Mouse (Mus musculus): ENCODE results near the gene Apbb2. TPM values are rescaled to one million over a fixed set of nuclear protein-coding genes. Genes with fewer than 3 reads are reported as not detected.
A peak's percentile ranks its signal among the peaks of the same experiment; 100 is the strongest.

The Apbb2 gene
- polyA plus RNA-seq, 1 experiment from 2014 or later = 52.6 TPM

GRCm38 (mm10) chr5:66353876-66354275, 264.7 kb downstream of the Apbb2 start:
- Histone ChIP-seq H3K9ac (ENCODE audit: low read length) (no peak overlapping the region), H3K9me3 (ENCODE audit: control insufficient read depth, low read length) (no peaks in the 10 kb centered on the region), H3K27me3 (ENCODE audit: control insufficient read depth, insufficient read depth, low read length) (no peaks in the 10 kb centered on the region), H3K36me3 (ENCODE audit: control insufficient read depth, insufficient read depth, low read length) (no peaks in the 10 kb centered on the region; the same call in 1 of the 2 replicates), H3K4me3 (ENCODE audit: low read depth, low read length) (no peak overlapping the region), H3K4me1 (ENCODE audit: control insufficient read depth, insufficient read depth, low read length) (no peaks in the 10 kb centered on the region), H3K4me2 (ENCODE audit: low read depth) (no peak overlapping the region), H3K27ac (ENCODE audit: low read depth, low read length) (no peak overlapping the region)
- DNase-seq (ENCODE audit: low spot score) (no peak), ATAC-seq (ENCODE audit: insufficient read depth, low FRiP score, low TSS enrichment) (no peak)
- 78% methylated on average over 3 of the region's 3 CpGs for WGBS

- H3K36me3 ChIP-seq (ENCODE audit: control insufficient read depth, insufficient read depth, low read length) = no peaks in the 10 kb centered on the region; the same call in 1 of the 2 replicates
These were observed 266.7 kb downstream of the Apbb2 start for GRCm38 (mm10) chr5:66351836-66352390.

GRCm38 (mm10) chr5:66351064-66351463, 267.5 kb downstream of the Apbb2 start:
- H3K9ac ChIP-seq (ENCODE audit: low read length) = no peak overlapping the region
- no peak overlapping the region for H3K4me3 ChIP-seq (ENCODE audit: low read depth, low read length)
- ATAC-seq (ENCODE audit: insufficient read depth, low FRiP score, low TSS enrichment) (no peak), DNase-seq (ENCODE audit: low spot score) (peak; percentile 28)
- H3K27me3 ChIP-seq (ENCODE audit: control insufficient read depth, insufficient read depth, low read length) = no peaks in the 10 kb centered on the region
- no peaks in the 10 kb centered on the region; the same call in 1 of the 2 replicates for H3K36me3 ChIP-seq (ENCODE audit: control insufficient read depth, insufficient read depth, low read length)
- no peaks in the 10 kb centered on the region for H3K9me3 ChIP-seq (ENCODE audit: control insufficient read depth, low read length)
- no peaks in the 10 kb centered on the region for H3K4me1 ChIP-seq (ENCODE audit: control insufficient read depth, insufficient read depth, low read length)
- no peak overlapping the region for H3K27ac ChIP-seq (ENCODE audit: low read depth, low read length)
- H3K4me2 ChIP-seq (ENCODE audit: low read depth) = no peak overlapping the region
- 63% methylated on average over 12 of the region's 12 CpGs for WGBS

More at GRCm38 (mm10) chr5:66351836-66352390, 266.7 kb downstream of the Apbb2 start:
- ATAC-seq (ENCODE audit: insufficient read depth, low FRiP score, low TSS enrichment) (no peak), DNase-seq (ENCODE audit: low spot score) (no peak)
- Histone ChIP-seq H3K27me3 (ENCODE audit: control insufficient read depth, insufficient read depth, low read length) (no peaks in the 10 kb centered on the region), H3K4me1 (ENCODE audit: control insufficient read depth, insufficient read depth, low read length) (no peaks in the 10 kb centered on the region), H3K4me2 (ENCODE audit: low read depth) (no peak overlapping the region), H3K9me3 (ENCODE audit: control insufficient read depth, low read length) (no peaks in the 10 kb centered on the region), H3K4me3 (ENCODE audit: low read depth, low read length) (no peak overlapping the region), H3K27ac (ENCODE audit: low read depth, low read length) (no peak overlapping the region), H3K9ac (ENCODE audit: low read length) (no peak overlapping the region)
- 86% methylated on average over 7 of the region's 7 CpGs for WGBS

GRCm38 (mm10) chr5:66350611-66351010, 268.0 kb downstream of the Apbb2 start:
- Histone ChIP-seq H3K4me3 (ENCODE audit: low read depth, low read length) (no peak overlapping the region), H3K9ac (ENCODE audit: low read length) (no peak overlapping the region), H3K36me3 (ENCODE audit: control insufficient read depth, insufficient read depth, low read length) (no peaks in the 10 kb centered on the region; the same call in 1 of the 2 replicates), H3K4me1 (ENCODE audit: control insufficient read depth, insufficient read depth, low read length) (no peaks in the 10 kb centered on the region), H3K9me3 (ENCODE audit: control insufficient read depth, low read length) (no peaks in the 10 kb centered on the region), H3K27ac (ENCODE audit: low read depth, low read length) (no peak overlapping the region), H3K4me2 (ENCODE audit: low read depth) (no peak overlapping the region), H3K27me3 (ENCODE audit: control insufficient read depth, insufficient read depth, low read length) (no peaks in the 10 kb centered on the region)
- WGBS = 80% methylated on average over 6 of the region's 6 CpGs
- DNase-seq (ENCODE audit: low spot score) (no peak), ATAC-seq (ENCODE audit: insufficient read depth, low FRiP score, low TSS enrichment) (no peak)

GRCm38 (mm10) chr5:66348421-66348820, 270.2 kb downstream of the Apbb2 start:
- H3K4me1 ChIP-seq (ENCODE audit: control insufficient read depth, insufficient read depth, low read length) = no peaks in the 10 kb centered on the region
- H3K9me3 ChIP-seq (ENCODE audit: control insufficient read depth, low read length) = no peaks in the 10 kb centered on the region
- no peaks in the 10 kb centered on the region for H3K36me3 ChIP-seq (ENCODE audit: control insufficient read depth, insufficient read depth, low read length)
- H3K4me2 ChIP-seq (ENCODE audit: low read depth) = no peak overlapping the region
- no peaks in the 10 kb centered on the region for H3K27me3 ChIP-seq (ENCODE audit: control insufficient read depth, insufficient read depth, low read length)
- no peak overlapping the region for H3K27ac ChIP-seq (ENCODE audit: low read depth, low read length)
- DNase-seq (ENCODE audit: low spot score) (no peak), ATAC-seq (ENCODE audit: insufficient read depth, low FRiP score, low TSS enrichment) (no peak)
- 79% methylated on average over 6 of the region's 6 CpGs for WGBS
- H3K9ac ChIP-seq (ENCODE audit: low read length) = no peak overlapping the region
- no peak overlapping the region for H3K4me3 ChIP-seq (ENCODE audit: low read depth, low read length)

- Histone ChIP-seq H3K27ac (ENCODE audit: low read depth, low read length) (no peak overlapping the region), H3K27me3 (ENCODE audit: control insufficient read depth, insufficient read depth, low read length) (no peaks in the 10 kb centered on the region), H3K9me3 (ENCODE audit: control insufficient read depth, low read length) (no peaks in the 10 kb centered on the region), H3K4me2 (ENCODE audit: low read depth) (no peak overlapping the region), H3K4me3 (ENCODE audit: low read depth, low read length) (no peak overlapping the region), H3K4me1 (ENCODE audit: control insufficient read depth, insufficient read depth, low read length) (no peaks in the 10 kb centered on the region), H3K36me3 (ENCODE audit: control insufficient read depth, insufficient read depth, low read length) (no peaks in the 10 kb centered on the region), H3K9ac (ENCODE audit: low read length) (no peak overlapping the region)
- DNase-seq (ENCODE audit: low spot score) (no peak), ATAC-seq (ENCODE audit: insufficient read depth, low FRiP score, low TSS enrichment) (no peak)
- WGBS = 93% methylated on average over 6 of the region's 6 CpGs
These were observed 271.8 kb downstream of the Apbb2 start for GRCm38 (mm10) chr5:66346756-66347155.

GRCm38 (mm10) chr5:66345140-66345539, 273.4 kb downstream of the Apbb2 start:
- Histone ChIP-seq H3K4me1 (ENCODE audit: control insufficient read depth, insufficient read depth, low read length) (peaks cover 5% of the 10 kb centered on the region), H3K4me3 (ENCODE audit: low read depth, low read length) (no peak overlapping the region), H3K36me3 (ENCODE audit: control insufficient read depth, insufficient read depth, low read length) (no peaks in the 10 kb centered on the region), H3K27me3 (ENCODE audit: control insufficient read depth, insufficient read depth, low read length) (no peaks in the 10 kb centered on the region), H3K27ac (ENCODE audit: low read depth, low read length) (no peak overlapping the region), H3K4me2 (ENCODE audit: low read depth) (no peak overlapping the region), H3K9ac (ENCODE audit: low read length) (no peak overlapping the region), H3K9me3 (ENCODE audit: control insufficient read depth, low read length) (no peaks in the 10 kb centered on the region)
- WGBS = 44% methylated on average over 3 of the region's 3 CpGs
- no peak for DNase-seq (ENCODE audit: low spot score)
- ATAC-seq (ENCODE audit: insufficient read depth, low FRiP score, low TSS enrichment) = 0 out of 2 replicates have a peak, but pooled peaks have one; percentile 31

- no peak overlapping the region for H3K4me3 ChIP-seq (ENCODE audit: low read depth, low read length)
- no peaks in the 10 kb centered on the region for H3K36me3 ChIP-seq (ENCODE audit: control insufficient read depth, insufficient read depth, low read length)
- WGBS = 84% methylated on average over 2 of the region's 2 CpGs
- H3K9me3 ChIP-seq (ENCODE audit: control insufficient read depth, low read length) = no peaks in the 10 kb centered on the region
- H3K4me2 ChIP-seq (ENCODE audit: low read depth) = no peak overlapping the region
- H3K9ac ChIP-seq (ENCODE audit: low read length) = no peak overlapping the region
- H3K27me3 ChIP-seq (ENCODE audit: control insufficient read depth, insufficient read depth, low read length) = no peaks in the 10 kb centered on the region
- ATAC-seq (ENCODE audit: insufficient read depth, low FRiP score, low TSS enrichment) = no peak
- DNase-seq (ENCODE audit: low spot score) = no peak
- peaks cover 5% of the 10 kb centered on the region for H3K4me1 ChIP-seq (ENCODE audit: control insufficient read depth, insufficient read depth, low read length)
- no peak overlapping the region for H3K27ac ChIP-seq (ENCODE audit: low read depth, low read length)
These were observed 274.4 kb downstream of the Apbb2 start for GRCm38 (mm10) chr5:66344182-66344581.

- peaks cover 13% of the 10 kb centered on the region for H3K4me1 ChIP-seq (ENCODE audit: control insufficient read depth, insufficient read depth, low read length)
- H3K4me3 ChIP-seq (ENCODE audit: low read depth, low read length) = no peak overlapping the region
- no peak overlapping the region for H3K27ac ChIP-seq (ENCODE audit: low read depth, low read length)
- no peak overlapping the region for H3K9ac ChIP-seq (ENCODE audit: low read length)
- H3K36me3 ChIP-seq (ENCODE audit: control insufficient read depth, insufficient read depth, low read length) = no peaks in the 10 kb centered on the region
- WGBS = 63% methylated on average over 9 of the region's 9 CpGs
- H3K4me2 ChIP-seq (ENCODE audit: low read depth) = no peak overlapping the region
- DNase-seq (ENCODE audit: low spot score) (no peak), ATAC-seq (ENCODE audit: insufficient read depth, low FRiP score, low TSS enrichment) (no peak)
- H3K9me3 ChIP-seq (ENCODE audit: control insufficient read depth, low read length) = no peaks in the 10 kb centered on the region
- no peaks in the 10 kb centered on the region for H3K27me3 ChIP-seq (ENCODE audit: control insufficient read depth, insufficient read depth, low read length)
These were observed 276.3 kb downstream of the Apbb2 start for GRCm38 (mm10) chr5:66342285-66342684.

All from neural tube, embryonic 11.5 days (tissue).